Mouse (Mus musculus): Measurements from ENCODE around the gene Sycp3.

- TF ChIP-seq CTCF (IDR thresholded peaks at IDR 0.05; ENCODE audit: borderline replicate concordance, extremely low read depth, insufficient read depth, insufficient read length): no peak
- no peak for TF ChIP-seq POLR2A (IDR thresholded peaks at IDR 0.05; ENCODE audit: borderline replicate concordance, extremely low read depth, insufficient read depth, insufficient read length, poor library complexity, severe bottlenecking)
Measured at GRCm38 (mm10) chr10:88457816-88458215, 1.6 kb upstream of the Sycp3 start.
